23 mouse cellular contexts compared by ENCODE assay signal in the genomic region with DNA sequence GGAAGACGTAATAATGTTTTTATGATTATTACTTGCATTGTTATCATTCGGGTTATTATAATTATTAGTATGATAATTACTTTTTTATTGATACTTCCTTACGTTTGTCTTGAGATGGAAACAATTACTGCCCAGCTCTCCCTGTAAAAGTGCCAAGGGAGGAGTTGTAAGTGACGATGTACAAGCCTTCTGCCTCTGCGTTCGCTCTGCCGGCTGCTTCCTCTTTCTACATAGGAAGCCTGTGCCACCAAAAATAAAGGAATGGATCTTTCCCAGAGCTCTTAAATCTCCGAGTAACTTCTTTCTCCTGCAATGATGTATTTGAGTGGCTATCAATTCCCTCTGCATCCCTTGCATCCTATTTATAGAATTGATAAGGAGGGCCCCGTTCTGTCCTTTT.
DNase-seq lines count a peak whose midpoint lies in the region; ATAC-seq lines count a peak whose summit lies in the region.
"Had no signal": no experiment of that assay in that cellular context is flagged by ENCODE, and none has a peak within 500 bp of the region (broad histone marks: within the 10 kb centered on the region; RNA-seq: fewer than 3 reads in every experiment).

No protein-coding gene starts in this region.

- H3K4me3 ChIP-seq in heart, embryonic 13.5 days, result no peak overlapping the region
- H3K4me3 ChIP-seq in forebrain, embryonic 11.5 days (ENCODE audit: low read depth, low read length), result no peak overlapping the region
- H3K4me3 ChIP-seq: forebrain, embryonic 10.5 days; heart, embryonic 10.5 days; heart, embryonic 15.5 days; hindbrain, embryonic 12.5 days; hindbrain, embryonic 15.5 days; intestine, embryonic 15.5 days had no signal

- no peak overlapping the region for H3K27ac ChIP-seq in heart, embryonic 13.5 days (replicated peaks)
- H3K27ac ChIP-seq in forebrain, embryonic 11.5 days (ENCODE audit: low read depth, low read length), result no peak overlapping the region
- H3K27ac ChIP-seq: forebrain, embryonic 10.5 days; heart, embryonic 15.5 days; hindbrain, embryonic 12.5 days; hindbrain, embryonic 15.5 days; intestine, embryonic 15.5 days had no signal

- no peaks in the 10 kb centered on the region for H3K36me3 ChIP-seq in heart, embryonic 13.5 days
- no peaks in the 10 kb centered on the region for H3K36me3 ChIP-seq in forebrain, embryonic 11.5 days (ENCODE audit: control insufficient read depth, insufficient read depth, low read length)
- H3K36me3 ChIP-seq: forebrain, embryonic 10.5 days; heart, embryonic 10.5 days; heart, embryonic 15.5 days; hindbrain, embryonic 12.5 days; hindbrain, embryonic 15.5 days; intestine, embryonic 15.5 days had no signal

- 26% methylated on average over 9 of the region's 9 CpGs for WGBS in heart, embryonic 13.5 days
- 88% methylated on average over 9 of the region's 9 CpGs for WGBS in forebrain, embryonic 11.5 days

- DNase-seq in heart, adult 18-20 months, result no peak
- no peak for DNase-seq in natural killer cell, adult 2 months (ENCODE audit: low spot score in 2 of 2)
- no peak for DNase-seq in forebrain, embryonic 11.5 days (ENCODE audit: low spot score)
- DNase-seq: adrenal gland, adult 2 months; adrenal gland, postnatal 14 days; cerebellum, adult 11-12 months; cerebellum, adult 8-10 months; forebrain, postnatal 0 days; gastrocnemius, postnatal 25 days; heart, postnatal 10 days; heart, postnatal 36 days; kidney, adult 11 months had no signal

- ATAC-seq in heart, embryonic 13.5 days (ENCODE audit: extremely low read depth, insufficient number of reproducible peaks, low FRiP score, low TSS enrichment), result no peak
- ATAC-seq in common myeloid progenitor, adult 5-6 weeks (replicated peaks; ENCODE audit: low read depth, poor library complexity, severe bottlenecking), result 0 out of 2 replicates have a peak, but pooled peaks have one; percentile 46
- peak; percentile 31 to 47; a peak in 2 of 4 replicates for ATAC-seq in hematopoietic stem cell, adult 5-6 weeks (replicated peaks in 1 of 2; ENCODE audit: insufficient read depth in 1 of 2, low FRiP score in 2 of 2, low TSS enrichment in 1 of 2, low read depth in 1 of 2, poor library complexity in 2 of 2, severe bottlenecking in 2 of 2)
- ATAC-seq in forebrain, embryonic 11.5 days (replicated peaks; ENCODE audit: low FRiP score), result no peak
- ATAC-seq: CD4-positive, CD25-positive, alpha-beta regulatory T cell, adult 4 months; forebrain, embryonic 14.5 days; forebrain, postnatal 0 days; intestine, embryonic 15.5 days had no signal

- no peaks in the 10 kb centered on the region for H3K9me3 ChIP-seq in heart, embryonic 13.5 days
- H3K9me3 ChIP-seq in forebrain, embryonic 11.5 days (ENCODE audit: control insufficient read depth, low read length), result no peaks in the 10 kb centered on the region
- H3K9me3 ChIP-seq: forebrain, embryonic 10.5 days; heart, embryonic 10.5 days; heart, embryonic 15.5 days; hindbrain, embryonic 12.5 days; hindbrain, embryonic 15.5 days; intestine, embryonic 15.5 days had no signal

- H3K4me2 ChIP-seq in heart, embryonic 13.5 days, result 0 out of 2 replicates have a peak overlapping the region, but pooled peaks have one; percentile 22
- H3K4me2 ChIP-seq in forebrain, embryonic 11.5 days (ENCODE audit: low read depth, low read length, severe bottlenecking), result no peak overlapping the region
- H3K4me2 ChIP-seq: heart, embryonic 15.5 days; hindbrain, embryonic 12.5 days; hindbrain, embryonic 15.5 days; intestine, embryonic 15.5 days had no signal

- peaks cover 28% of the 10 kb centered on the region for H3K4me1 ChIP-seq in heart, embryonic 13.5 days
- no peaks in the 10 kb centered on the region for H3K4me1 ChIP-seq in forebrain, embryonic 11.5 days (replicated peaks; ENCODE audit: control insufficient read depth, insufficient read depth, low read length)
- H3K4me1 ChIP-seq: hindbrain, embryonic 12.5 days; intestine, embryonic 15.5 days had no signal

- H3K9ac ChIP-seq in heart, embryonic 13.5 days, result no peak overlapping the region
- no peak overlapping the region for H3K9ac ChIP-seq in forebrain, embryonic 11.5 days (ENCODE audit: low read length)
- H3K9ac ChIP-seq: forebrain, postnatal 0 days; heart, embryonic 15.5 days; hindbrain, embryonic 12.5 days; hindbrain, embryonic 15.5 days; intestine, embryonic 15.5 days had no signal

- H3K27me3 ChIP-seq in heart, embryonic 13.5 days (replicated peaks), result no peaks in the 10 kb centered on the region
- H3K27me3 ChIP-seq in forebrain, embryonic 11.5 days (ENCODE audit: control insufficient read depth, insufficient read depth, low read length), result no peaks in the 10 kb centered on the region
- H3K27me3 ChIP-seq: heart, embryonic 15.5 days; hindbrain, embryonic 12.5 days; hindbrain, embryonic 15.5 days; intestine, embryonic 15.5 days had no signal

Comparison
In these comparisons a context has a peak if more than half of its experiments do, and no peak if none do; other contexts are left out.
1. ATAC-seq: peak in common myeloid progenitor, adult 5-6 weeks (single experiment) and hematopoietic stem cell, adult 5-6 weeks (2 of 2); none in heart, embryonic 13.5 days (single experiment) and forebrain, embryonic 11.5 days (single experiment).